Mouse (Mus musculus) neural tube, embryonic 10.5 days (tissue): ENCODE results near the gene Ssty1.
"Not testable (repeated sequence)": the region's sequence is repeated elsewhere in the genome, so short reads cannot be mapped to it uniquely, and the experiment has no call there.

Source experiments
- DNase-seq: peaks from one replicate; pipeline ENCODE4 v3.0.0-alpha.2; 2017; ENCODE audit warnings: low spot score; ENCODE audit errors: extremely low spot score

The Ssty1 gene

DNA sequence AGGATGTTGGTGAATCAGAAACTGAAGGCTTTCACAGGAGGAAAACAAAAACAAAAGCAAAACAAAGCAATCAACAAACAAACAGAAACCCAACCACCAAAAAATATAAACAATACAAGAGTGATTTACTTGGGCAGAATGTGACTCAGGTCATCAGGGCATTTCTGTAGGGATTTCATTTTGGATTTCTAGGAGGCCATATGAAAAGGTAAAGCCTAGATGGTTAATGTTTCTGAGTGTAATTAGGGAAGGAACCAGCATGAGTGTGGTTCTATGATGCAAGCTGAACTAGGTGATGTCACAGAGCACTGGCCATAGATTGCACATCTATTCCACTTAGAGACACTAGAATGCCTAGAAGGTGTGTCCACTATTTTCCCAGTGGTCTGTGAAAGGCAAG, at the start of gene Ssty1:
Ssty1 (plus strand) TSS at position 301 of the 400 bp plus-strand sequence.
- not testable (repeated sequence) for DNase-seq

DNA sequence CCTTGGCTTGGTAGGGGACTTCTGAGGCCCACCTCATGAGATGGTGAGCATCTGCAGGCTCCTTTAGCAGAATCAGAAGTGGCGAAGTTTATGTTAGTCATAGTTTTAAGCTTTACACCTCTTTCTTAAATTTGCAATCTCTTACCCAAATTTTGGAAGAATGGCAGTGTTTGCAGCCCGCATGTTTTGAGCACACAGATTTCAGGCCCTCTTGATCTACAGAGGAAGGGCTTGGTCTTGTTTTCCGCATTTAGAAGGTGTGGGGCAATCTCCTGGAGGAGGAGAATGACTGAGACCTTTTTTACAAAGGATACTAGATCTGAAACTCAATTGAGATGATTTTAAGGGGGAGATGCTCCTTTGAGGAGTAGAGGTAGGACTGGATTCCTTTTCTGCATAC, 27.2 kb upstream of the Ssty1 start, which contains the start of gene Gm21764:
Gm21764 (minus strand) TSS at position 101 of the 400 bp plus-strand sequence.
- DNase-seq: not testable (repeated sequence)
